Mouse (Mus musculus) adrenal gland, postnatal 10 days (tissue): Measurements from ENCODE around the gene Tmem81. TPM values are rescaled to one million over a fixed set of nuclear protein-coding genes. Genes with fewer than 3 reads are reported as not detected.

Source experiments
- total RNA-seq, 2 experiments: library from RNA; stranded (reverse); gene quantifications; 2 replicates each; pipeline ENCODE4 v1.2.3; 2021

Tmem81 gene
- total RNA-seq, 2 experiments from 2014 or later, result 2.6 to 3.8 TPM

Other genes starting within 250 kb of the Tmem81 start
- 10 to 100 TPM; 56.5 to 69.6 TPM for gene Klhdc8a, start 207.6 kb upstream of the Tmem81 start, total RNA-seq
- 1 to 10 TPM; 3.4 to 3.9 TPM for gene Nuak2, start 190.1 kb upstream of the Tmem81 start, total RNA-seq
- 10 to 100 TPM; 15.2 to 30.9 TPM for gene Tmcc2, start 114.9 kb upstream of the Tmem81 start, total RNA-seq
- 10 to 100 TPM; 18.6 to 25.2 TPM for gene Dstyk, start 88.7 kb upstream of the Tmem81 start, total RNA-seq
- 10 to 100 TPM; 27.7 to 36.3 TPM for gene Rbbp5, start 28.9 kb upstream of the Tmem81 start, total RNA-seq
- under 1 TPM; 0.42 to 0.58 TPM for gene Cntn2, start 37.0 kb downstream of the Tmem81 start, total RNA-seq
- 1 to 10 TPM; 4.0 to 7.2 TPM for gene Nfasc, start 235.6 kb downstream of the Tmem81 start, total RNA-seq